Mouse (Mus musculus) heart, postnatal 0 days (tissue): Measurements from ENCODE around the gene Cav3.

Experiments used
- CTCF ChIP-seq: IDR thresholded peaks from 2 replicates; pipeline ENCODE4 v1.5.1; 2016; ENCODE audit warnings: antibody characterized with exemption, control low read depth, low read depth
- EP300 ChIP-seq: IDR thresholded peaks from 2 replicates; pipeline ENCODE4 v1.6.1; 2016; ENCODE audit warnings: antibody characterized with exemption, low read depth

GRCm38 (mm10) chr6:112516496-112516895, 57.2 kb downstream of the Cav3 start:
- TF ChIP-seq CTCF (no peak), EP300 (no peak)
